Mouse (Mus musculus) forebrain, postnatal 0 days (tissue): Measurements from ENCODE around the gene Dnm3. TPM values are rescaled to one million over a fixed set of nuclear protein-coding genes. Genes with fewer than 3 reads are reported as not detected.

ENCODE experiments used
- ATAC-seq: fragments of 200-750 bp; cut with Nextera tagmentation; 2 replicates; pipeline ENCODE4 v1.8.0; 2017; ENCODE audit warnings: mild to moderate bottlenecking, moderate library complexity
- DNase-seq: peaks from one replicate; pipeline ENCODE4 v3.0.0-alpha.2; 2015
- H3K27ac ChIP-seq: fragments of 300-500 bp; sonication (generic); 2 replicates; pipeline ENCODE4 v1.5.1; 2014; ENCODE audit warnings: low read depth, mild to moderate bottlenecking, antibody characterized with exemption, low read length, moderate library complexity, mixed read lengths
- H3K27me3 ChIP-seq: fragments of 300-500 bp; sonication (generic); 2 replicates; pipeline ENCODE4 v1.6.1; 2014; ENCODE audit warnings: mild to moderate bottlenecking, low read length, mixed read lengths; ENCODE audit not compliant: insufficient read depth
- H3K36me3 ChIP-seq: fragments of 300-500 bp; sonication (generic); 2 replicates; pipeline ENCODE4 v1.6.1; 2014; ENCODE audit warnings: mild to moderate bottlenecking, moderate library complexity; ENCODE audit not compliant: insufficient read depth
- H3K4me1 ChIP-seq: fragments of 300-500 bp; sonication (generic); 2 replicates; pipeline ENCODE4 v1.6.1; 2014; ENCODE audit warnings: antibody characterized with exemption; ENCODE audit not compliant: insufficient read depth
- H3K4me2 ChIP-seq: fragments of 300-500 bp; sonication (generic); 2 replicates; pipeline ENCODE4 v1.6.1; 2014; ENCODE audit warnings: low read depth, mild to moderate bottlenecking, moderate library complexity
- H3K4me3 ChIP-seq: fragments of 300-500 bp; sonication (generic); 2 replicates; pipeline ENCODE4 v1.5.1; 2014; ENCODE audit warnings: low read depth, low read length, mixed read lengths
- H3K9ac ChIP-seq: fragments of 300-500 bp; sonication (generic); 2 replicates; pipeline ENCODE4 v1.6.1; 2014; ENCODE audit warnings: mild to moderate bottlenecking
- H3K9me3 ChIP-seq: fragments of 300-500 bp; sonication (generic); 2 replicates; pipeline ENCODE4 v1.6.1; 2016; ENCODE audit warnings: low read length
- CTCF ChIP-seq: sonication (generic); IDR thresholded peaks from 2 replicates; pipeline ENCODE4 v1.5.1; 2016; ENCODE audit warnings: antibody characterized with exemption, control low read depth, low read depth
- WGBS: fragments of 180-500 bp; shearing (Covaris S2); extraction: QIAGEN DNeasy Blood & Tissue Kit; methylation state at CpG from one replicate; pipeline ENCODE4 v1.1.7; 2014; 5-methylcytosine and 5-hydroxymethylcytosine counted together
- polyA plus RNA-seq: library from polyadenylated mRNA; unstranded; fragments of >200 nt; fragmentation: Nextera tagmentation; extraction: Ambion mirVana; gene quantifications from 2 replicates; pipeline ENCODE4 v1.2.1, GENCODE M21; 2015
- total RNA-seq: library from RNA; depleted of rRNA; stranded (reverse); fragments of >200 nt; gene quantifications from 2 replicates; pipeline ENCODE4 v1.2.3, GENCODE M21; 2014

Dnm3 gene
- total and polyA plus RNA-seq, 2 experiments from 2014 or later: 45.3 to 74.4 TPM

DNA sequence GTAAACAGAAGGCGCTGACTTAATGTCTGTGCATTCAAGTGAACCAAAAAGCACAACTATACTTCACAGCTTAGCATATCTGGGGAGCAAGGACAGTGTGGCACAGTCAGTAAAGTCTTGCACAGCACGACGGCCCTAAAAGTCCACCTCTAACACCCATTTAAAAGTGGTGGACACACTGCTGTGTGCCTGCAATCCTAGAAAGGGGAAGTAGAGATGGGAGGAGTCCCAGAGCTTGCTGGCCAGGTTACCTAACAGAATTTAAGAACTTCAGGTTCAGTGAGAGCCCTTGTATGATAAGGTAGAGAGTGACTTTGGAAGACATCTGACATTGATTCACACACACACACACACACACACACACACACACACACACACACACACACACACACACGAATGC, 426.1 kb downstream of the Dnm3 start:
- WGBS: 94% methylated on average over 4 of the region's 4 CpGs
- Histone ChIP-seq H3K4me1 (no peaks in the 10 kb centered on the region), H3K36me3 (no peaks in the 10 kb centered on the region), H3K9me3 (no peaks in the 10 kb centered on the region), H3K9ac (no peak overlapping the region), H3K27me3 (no peaks in the 10 kb centered on the region), H3K27ac (no peak overlapping the region), H3K4me2 (no peak overlapping the region), H3K4me3 (no peak overlapping the region)
- TF ChIP-seq CTCF: no peak
- ATAC-seq: no peak
- DNase-seq: no peak

DNA sequence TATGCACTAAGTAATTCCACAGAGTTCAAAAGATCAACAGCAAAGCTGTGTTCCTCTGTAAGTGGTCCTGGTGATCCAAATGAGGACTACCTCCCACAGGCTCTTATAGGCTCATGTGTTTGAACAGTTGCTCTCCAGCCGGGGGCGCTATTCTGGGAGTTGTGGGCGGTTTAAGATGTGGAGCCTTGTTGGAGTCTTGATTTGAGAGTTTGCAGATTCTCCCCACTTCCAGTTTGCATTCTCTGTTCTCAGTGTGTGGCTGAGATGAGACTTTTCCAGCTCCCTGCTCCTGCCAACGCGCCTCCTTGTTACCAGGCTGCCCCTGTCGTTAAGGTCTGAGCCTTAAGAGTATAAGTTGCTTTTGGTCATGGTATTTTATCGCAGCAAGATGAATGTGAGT, 430.2 kb downstream of the Dnm3 start:
- H3K9me3 ChIP-seq: no peaks in the 10 kb centered on the region
- no peaks in the 10 kb centered on the region for H3K4me1 ChIP-seq
- H3K9ac ChIP-seq: no peak overlapping the region
- no peak overlapping the region for H3K4me2 ChIP-seq
- no peak for DNase-seq
- no peak for TF ChIP-seq CTCF
- whole genome bisulfite sequencing: 87% methylated on average over 7 of the region's 7 CpGs
- ATAC-seq: no peak
- H3K27ac ChIP-seq: no peak overlapping the region
- H3K27me3 ChIP-seq: no peaks in the 10 kb centered on the region
- H3K4me3 ChIP-seq: no peak overlapping the region
- no peaks in the 10 kb centered on the region for H3K36me3 ChIP-seq

DNA sequence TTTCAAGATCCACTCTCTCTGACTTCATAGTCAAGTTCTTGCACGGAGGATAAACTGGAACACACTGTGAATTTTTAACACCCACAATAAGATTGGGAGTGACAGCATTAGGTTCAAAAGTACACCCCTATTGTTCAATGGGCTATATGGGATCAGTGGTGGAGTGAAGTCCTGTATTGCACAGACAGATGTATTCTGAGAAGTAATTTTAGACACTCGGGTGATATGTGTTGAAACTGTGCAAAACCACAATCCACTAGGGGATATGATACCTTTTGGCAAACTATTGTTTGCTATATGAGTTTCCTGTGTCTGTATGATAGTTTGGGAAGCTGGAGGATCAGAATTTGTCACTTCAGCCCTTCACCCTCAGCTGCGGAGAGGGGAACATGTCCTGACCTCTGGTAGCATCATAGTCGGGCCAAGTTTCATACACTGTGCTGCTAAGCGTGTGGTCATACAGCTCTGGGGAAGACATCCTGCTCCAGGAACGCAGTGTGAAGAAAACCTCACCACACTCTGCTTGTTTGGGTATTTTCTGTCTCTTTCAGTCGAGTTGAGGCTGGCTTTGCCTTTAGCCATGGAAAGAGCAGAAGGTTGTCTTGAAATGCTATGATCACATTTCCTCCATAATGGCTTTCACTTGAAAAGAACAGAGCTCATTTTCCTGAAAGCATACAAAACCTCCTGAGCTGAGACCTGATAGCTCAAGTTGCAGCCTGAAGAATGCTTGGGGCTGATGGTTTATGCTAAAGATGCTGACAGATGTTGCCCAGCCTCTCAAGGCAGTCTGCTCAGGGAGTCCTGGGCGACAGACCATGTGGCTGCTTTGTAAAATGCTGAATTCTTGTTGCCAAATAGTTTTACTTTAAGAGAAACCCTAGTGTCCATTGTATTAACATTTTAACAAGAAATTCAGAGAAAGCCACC, 433.8 kb downstream of the Dnm3 start:
- H3K4me3 ChIP-seq: no peak overlapping the region

GRCm38 (mm10) chr1:162043216-162043615, 434.6 kb downstream of the Dnm3 start:
- Histone ChIP-seq H3K27ac (no peak overlapping the region), H3K9me3 (no peaks in the 10 kb centered on the region), H3K4me2 (no peak overlapping the region), H3K4me3 (no peak overlapping the region), H3K36me3 (no peaks in the 10 kb centered on the region), H3K4me1 (no peaks in the 10 kb centered on the region; the same call in 1 of the 2 replicates), H3K9ac (no peak overlapping the region), H3K27me3 (no peaks in the 10 kb centered on the region)
- no peak for TF ChIP-seq CTCF
- 90% methylated on average over 1 of the region's 1 CpGs for WGBS
- ATAC-seq (no peak), DNase-seq (no peak)

More for the DNA sequence above, 433.8 kb downstream of the Dnm3 start:
- H3K36me3 ChIP-seq: no peaks in the 10 kb centered on the region
- H3K9ac ChIP-seq: no peak overlapping the region
- no peak for ATAC-seq
- no peaks in the 10 kb centered on the region for H3K9me3 ChIP-seq
- H3K4me2 ChIP-seq: no peak overlapping the region
- no peak for DNase-seq
- WGBS: 79% methylated on average over 8 of the region's 8 CpGs
- H3K27me3 ChIP-seq: no peaks in the 10 kb centered on the region
- H3K27ac ChIP-seq: no peak overlapping the region
- H3K4me1 ChIP-seq: no peaks in the 10 kb centered on the region
- TF ChIP-seq CTCF: no peak

DNA sequence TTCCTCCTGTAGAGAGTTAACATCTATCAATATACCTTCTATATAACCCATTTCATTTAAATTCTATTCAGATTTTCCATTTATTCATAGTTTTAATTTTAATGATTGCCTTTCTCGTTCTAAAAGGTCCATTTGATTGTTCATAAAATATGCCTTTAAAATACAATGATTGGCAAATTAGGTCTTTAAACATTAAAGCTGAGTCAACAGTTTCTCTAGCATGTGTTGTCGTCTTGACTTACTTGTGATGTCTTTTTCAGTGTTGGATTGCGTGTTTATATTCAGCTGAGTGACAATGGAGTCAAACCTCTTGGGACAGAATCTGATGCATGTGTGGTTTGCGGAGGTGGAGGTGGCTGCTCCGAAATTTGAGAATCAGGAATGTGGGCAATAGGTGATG, 435.4 kb downstream of the Dnm3 start:
- Histone ChIP-seq H3K4me2 (no peak overlapping the region), H3K36me3 (no peaks in the 10 kb centered on the region), H3K4me1 (no peaks in the 10 kb centered on the region; the same call in 1 of the 2 replicates), H3K4me3 (no peak overlapping the region), H3K27ac (no peak overlapping the region), H3K9me3 (no peaks in the 10 kb centered on the region), H3K9ac (no peak overlapping the region), H3K27me3 (no peaks in the 10 kb centered on the region)
- no peak for TF ChIP-seq CTCF
- 87% methylated on average over 5 of the region's 5 CpGs for WGBS
- DNase-seq (no peak), ATAC-seq (no peak)

DNA sequence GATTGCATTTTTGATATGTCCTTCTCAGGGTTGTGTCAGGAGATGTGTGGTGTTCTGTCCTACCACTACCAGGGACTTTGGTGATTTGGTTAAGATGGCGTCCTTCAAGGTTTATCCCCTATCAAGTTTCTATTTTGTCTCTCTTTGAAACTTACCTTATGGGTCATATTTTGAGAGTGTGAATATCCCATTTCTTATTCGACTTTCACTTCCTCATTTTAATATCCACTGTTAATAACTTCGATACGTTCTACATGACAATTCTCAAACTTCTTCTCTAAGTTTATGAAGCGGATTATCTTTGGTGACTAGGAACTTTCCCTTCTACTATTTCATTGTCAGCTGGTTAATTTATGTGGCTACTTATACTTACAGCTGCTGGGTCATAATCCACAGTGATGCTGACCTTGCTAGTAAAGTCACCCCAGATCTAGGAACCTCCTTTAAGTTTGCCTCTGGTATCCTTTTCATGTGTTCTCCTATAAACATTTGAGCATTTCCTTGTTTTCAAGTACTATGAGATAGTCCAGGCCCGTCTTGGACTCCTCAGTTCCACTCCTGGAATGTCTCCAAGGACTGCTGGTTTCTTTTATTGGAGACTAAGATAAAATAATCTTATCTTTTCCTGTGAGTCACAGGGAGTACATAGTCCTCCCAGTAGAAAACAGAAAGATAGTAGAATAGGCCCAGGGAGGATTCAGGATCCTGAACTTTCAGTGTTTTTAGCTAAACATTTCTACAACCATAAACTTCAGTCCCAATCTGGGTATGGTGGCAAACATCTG, 437.2 kb downstream of the Dnm3 start:
- 91% methylated on average over 6 of the region's 6 CpGs for WGBS
- no peaks in the 10 kb centered on the region; the same call in 1 of the 2 replicates for H3K4me1 ChIP-seq
- H3K36me3 ChIP-seq: no peaks in the 10 kb centered on the region
- no peaks in the 10 kb centered on the region for H3K9me3 ChIP-seq
- no peak overlapping the region for H3K4me3 ChIP-seq
- no peak overlapping the region for H3K4me2 ChIP-seq
- TF ChIP-seq CTCF: no peak
- ATAC-seq (no peak), DNase-seq (no peak)
- H3K27ac ChIP-seq: no peak overlapping the region
- H3K27me3 ChIP-seq: no peaks in the 10 kb centered on the region
- H3K9ac ChIP-seq: no peak overlapping the region

DNA sequence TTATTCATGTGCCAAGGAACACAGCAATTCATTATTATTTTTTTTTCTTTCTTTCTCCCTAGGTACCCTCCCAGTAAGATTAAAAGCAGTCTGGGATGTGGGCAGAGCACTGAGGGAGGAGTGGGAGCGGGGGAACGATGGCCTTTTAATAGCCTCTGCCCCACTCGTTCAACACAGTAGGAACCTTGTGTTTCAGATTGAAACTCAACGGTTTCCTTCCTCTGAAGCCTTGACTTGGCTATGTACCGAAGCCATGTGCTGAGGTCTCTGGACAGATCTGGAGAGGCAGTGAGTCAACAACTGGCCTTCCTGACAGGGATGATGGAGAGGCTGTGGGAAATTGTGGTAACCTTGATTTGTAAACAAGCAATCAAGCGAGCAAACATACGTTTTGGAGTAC, 438.0 kb downstream of the Dnm3 start:
- H3K4me1 ChIP-seq: no peaks in the 10 kb centered on the region; the same call in 1 of the 2 replicates
- H3K27me3 ChIP-seq: no peaks in the 10 kb centered on the region
- no peak overlapping the region for H3K27ac ChIP-seq
- H3K36me3 ChIP-seq: no peaks in the 10 kb centered on the region
- no peak overlapping the region for H3K4me2 ChIP-seq
- no peak overlapping the region for H3K9ac ChIP-seq
- no peak for TF ChIP-seq CTCF
- ATAC-seq (0 out of 2 replicates have a peak, but pooled peaks have one; percentile 34), DNase-seq (no peak)
- no peaks in the 10 kb centered on the region for H3K9me3 ChIP-seq
- WGBS: 61% methylated on average over 7 of the region's 7 CpGs
- H3K4me3 ChIP-seq: no peak overlapping the region
